Mouse (Mus musculus): ENCODE data around the gene Fbxl22. TPM values are rescaled to one million over a fixed set of nuclear protein-coding genes. Genes with fewer than 3 reads are reported as not detected.

Gene Fbxl22
- polyA plus RNA-seq, 1 experiment, result 20.5 TPM

DNA sequence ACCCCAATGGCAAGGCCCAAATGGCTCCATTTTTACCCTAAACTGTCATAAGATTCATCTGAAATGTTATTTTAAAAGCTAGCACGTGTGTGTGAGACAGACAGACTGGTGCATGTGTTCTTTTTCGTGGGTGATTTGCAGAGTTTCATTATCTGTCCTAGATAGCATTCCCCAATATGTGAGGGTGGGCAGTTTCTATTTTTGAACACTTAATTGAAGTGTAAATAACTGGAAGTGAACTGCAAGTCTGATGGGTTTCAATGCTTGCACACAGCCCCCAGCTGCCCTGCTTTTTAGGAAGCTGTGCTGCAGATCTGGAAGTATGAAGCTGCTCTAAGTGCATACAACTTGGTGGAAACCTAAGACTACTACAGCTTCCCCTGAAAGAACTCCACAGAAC lies 722 bp upstream of the Fbxl22 start:
- TF ChIP-seq POLR2A (IDR thresholded peaks at IDR 0.05; ENCODE audit: low read depth, low read length), result no peak
- no peak for TF ChIP-seq CTCF (IDR thresholded peaks at IDR 0.05; ENCODE audit: extremely low read depth, insufficient read length, insufficient replicate concordance, low read depth, low read length)
- H3K4me1 ChIP-seq (ENCODE audit: control insufficient read depth, insufficient read depth, insufficient read length, low read length), result peaks cover 16% of the 10 kb centered on the region
- H3K4me3 ChIP-seq (ENCODE audit: low read depth, low read length), result no peak overlapping the region
- H3K36me3 ChIP-seq (ENCODE audit: control insufficient read depth, insufficient read depth, low read length), result peaks cover 36% of the 10 kb centered on the region
- no peaks in the 10 kb centered on the region for H3K27me3 ChIP-seq (ENCODE audit: control insufficient read depth, insufficient read depth, low read length)
- 44% methylated on average over 2 of the region's 2 CpGs for WGBS
- H3K27ac ChIP-seq (ENCODE audit: insufficient read depth, low read depth, low read length), result peak overlapping the region; percentile 42

DNA sequence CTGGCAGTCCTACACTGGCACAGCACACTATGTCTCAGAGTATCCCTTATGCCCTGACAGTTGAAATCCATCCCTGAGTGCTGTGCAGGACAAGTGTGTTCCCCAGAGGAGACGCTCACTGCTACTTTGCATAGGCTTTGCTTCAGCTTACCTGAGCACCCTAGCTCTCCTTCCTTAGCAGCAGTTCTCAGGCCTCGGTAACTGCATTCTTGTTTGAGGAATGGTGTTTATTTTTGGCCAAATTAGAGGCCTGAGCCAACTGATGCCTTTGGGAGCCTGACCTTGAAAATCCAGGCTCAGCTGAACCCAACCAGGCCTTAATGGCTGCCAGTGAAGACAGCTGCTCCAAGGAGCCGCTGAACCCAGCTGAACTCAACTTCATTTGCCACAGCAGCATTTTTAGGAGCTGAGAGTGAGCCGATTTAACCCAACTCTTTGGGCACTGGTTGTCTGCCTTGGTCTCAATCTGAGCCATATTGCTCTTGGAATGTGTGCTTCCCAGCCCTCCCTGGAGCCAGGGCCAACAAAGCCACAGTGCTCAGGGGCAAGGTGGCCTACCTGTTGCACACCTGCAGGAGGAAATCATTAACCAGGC lies 635 bp downstream of the Fbxl22 start:
- Histone ChIP-seq H3K36me3 (ENCODE audit: control insufficient read depth, insufficient read depth, low read length) (peaks cover 27% of the 10 kb centered on the region), H3K4me1 (ENCODE audit: control insufficient read depth, insufficient read depth, insufficient read length, low read length) (peaks cover 16% of the 10 kb centered on the region), H3K27ac (ENCODE audit: insufficient read depth, low read depth, low read length) (peak overlapping the region; percentile 84), H3K27me3 (ENCODE audit: control insufficient read depth, insufficient read depth, low read length) (no peaks in the 10 kb centered on the region), H3K4me3 (ENCODE audit: low read depth, low read length) (peak overlapping the region; percentile 28)
- TF ChIP-seq CTCF (IDR thresholded peaks at IDR 0.05; ENCODE audit: extremely low read depth, insufficient read length, insufficient replicate concordance, low read depth, low read length) (no peak), POLR2A (IDR thresholded peaks at IDR 0.05; ENCODE audit: low read depth, low read length) (no peak)
- 41% methylated on average over 4 of the region's 4 CpGs for WGBS

- H3K4me3 ChIP-seq (ENCODE audit: low read depth, low read length), result peak overlapping the region; percentile 22; the same call in 1 of the 2 replicates
- no peak for TF ChIP-seq POLR2A (IDR thresholded peaks at IDR 0.05; ENCODE audit: low read depth, low read length)
- no peak for TF ChIP-seq CTCF (IDR thresholded peaks at IDR 0.05; ENCODE audit: extremely low read depth, insufficient read length, insufficient replicate concordance, low read depth, low read length)
- H3K27ac ChIP-seq (ENCODE audit: insufficient read depth, low read depth, low read length), result peak overlapping the region; percentile 84
These were observed 1.2 kb downstream of the Fbxl22 start for GRCm38 (mm10) chr9:66513150-66513549.

GRCm38 (mm10) chr9:66512351-66512671 lies 2.1 kb downstream of the Fbxl22 start:
- Histone ChIP-seq H3K4me1 (ENCODE audit: control insufficient read depth, insufficient read depth, insufficient read length, low read length) (peaks cover 16% of the 10 kb centered on the region), H3K27ac (ENCODE audit: insufficient read depth, low read depth, low read length) (peak overlapping the region; percentile 84), H3K36me3 (ENCODE audit: control insufficient read depth, insufficient read depth, low read length) (peaks cover 24% of the 10 kb centered on the region), H3K27me3 (ENCODE audit: control insufficient read depth, insufficient read depth, low read length) (no peaks in the 10 kb centered on the region), H3K4me3 (ENCODE audit: low read depth, low read length) (peak overlapping the region; percentile 71)
- TF ChIP-seq POLR2A (IDR thresholded peaks at IDR 0.05; ENCODE audit: low read depth, low read length) (peak; percentile 56; the same call in 1 of the 2 replicates), CTCF (IDR thresholded peaks at IDR 0.05; ENCODE audit: extremely low read depth, insufficient read length, insufficient replicate concordance, low read depth, low read length) (no peak)
- under 1% methylated on average over 8 of the region's 8 CpGs for WGBS

More at GRCm38 (mm10) chr9:66513150-66513549, 1.2 kb downstream of the Fbxl22 start:
- Histone ChIP-seq H3K27me3 (ENCODE audit: control insufficient read depth, insufficient read depth, low read length) (no peaks in the 10 kb centered on the region), H3K36me3 (ENCODE audit: control insufficient read depth, insufficient read depth, low read length) (peaks cover 25% of the 10 kb centered on the region), H3K4me1 (ENCODE audit: control insufficient read depth, insufficient read depth, insufficient read length, low read length) (peaks cover 16% of the 10 kb centered on the region)

- WGBS, result under 1% methylated on average over 78 of the region's 78 CpGs
- peak overlapping the region; percentile 84 for H3K27ac ChIP-seq (ENCODE audit: insufficient read depth, low read depth, low read length)
- no peaks in the 10 kb centered on the region for H3K27me3 ChIP-seq (ENCODE audit: control insufficient read depth, insufficient read depth, low read length)
- H3K4me1 ChIP-seq (ENCODE audit: control insufficient read depth, insufficient read depth, insufficient read length, low read length), result peaks cover 16% of the 10 kb centered on the region
- peaks cover 19% of the 10 kb centered on the region for H3K36me3 ChIP-seq (ENCODE audit: control insufficient read depth, insufficient read depth, low read length)
- TF ChIP-seq POLR2A (IDR thresholded peaks at IDR 0.05; ENCODE audit: low read depth, low read length), result peak; percentile 36; the same call in 1 of the 2 replicates
- TF ChIP-seq CTCF (IDR thresholded peaks at IDR 0.05; ENCODE audit: extremely low read depth, insufficient read length, insufficient replicate concordance, low read depth, low read length), result no peak
- peak overlapping the region; percentile 71 for H3K4me3 ChIP-seq (ENCODE audit: low read depth, low read length)
These were observed 2.6 kb downstream of the Fbxl22 start for GRCm38 (mm10) chr9:66511580-66512350.

DNA sequence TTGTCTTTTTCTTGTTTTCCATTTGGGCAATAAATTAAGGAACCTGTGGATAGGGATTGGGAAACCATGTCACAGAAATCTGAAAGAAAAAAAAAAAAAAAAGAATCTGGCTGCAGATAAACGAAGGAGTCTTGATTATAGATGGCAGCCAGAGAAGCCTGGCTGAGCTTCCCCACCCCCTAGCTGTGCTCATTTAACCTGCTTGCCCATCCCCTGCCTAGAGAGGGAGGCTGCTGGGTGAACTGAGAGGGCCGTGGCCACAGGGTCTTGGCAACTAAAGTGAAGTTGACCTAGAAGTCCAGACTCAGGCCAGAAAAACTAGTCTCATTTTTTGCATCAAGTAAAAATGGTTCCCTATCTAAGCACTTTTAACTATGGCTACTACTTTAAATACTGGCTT lies 3.4 kb downstream of the Fbxl22 start:
- Histone ChIP-seq H3K4me3 (ENCODE audit: low read depth, low read length) (peak overlapping the region; percentile 71; the same call in 1 of the 2 replicates), H3K4me1 (ENCODE audit: control insufficient read depth, insufficient read depth, insufficient read length, low read length) (peaks cover 16% of the 10 kb centered on the region), H3K36me3 (ENCODE audit: control insufficient read depth, insufficient read depth, low read length) (peaks cover 16% of the 10 kb centered on the region), H3K27ac (ENCODE audit: insufficient read depth, low read depth, low read length) (peak overlapping the region; percentile 28; the same call in 1 of the 2 replicates), H3K27me3 (ENCODE audit: control insufficient read depth, insufficient read depth, low read length) (no peaks in the 10 kb centered on the region)
- WGBS, result 1% methylated on average over 2 of the region's 2 CpGs
- TF ChIP-seq POLR2A (IDR thresholded peaks at IDR 0.05; ENCODE audit: low read depth, low read length) (no peak), CTCF (IDR thresholded peaks at IDR 0.05; ENCODE audit: extremely low read depth, insufficient read length, insufficient replicate concordance, low read depth, low read length) (no peak)

GRCm38 (mm10) chr9:66510351-66510841 lies 4.0 kb downstream of the Fbxl22 start:
- Histone ChIP-seq H3K4me1 (ENCODE audit: control insufficient read depth, insufficient read depth, insufficient read length, low read length) (peaks cover 16% of the 10 kb centered on the region), H3K27ac (ENCODE audit: insufficient read depth, low read depth, low read length) (no peak overlapping the region), H3K4me3 (ENCODE audit: low read depth, low read length) (no peak overlapping the region), H3K36me3 (ENCODE audit: control insufficient read depth, insufficient read depth, low read length) (peaks cover 15% of the 10 kb centered on the region), H3K27me3 (ENCODE audit: control insufficient read depth, insufficient read depth, low read length) (no peaks in the 10 kb centered on the region)
- no peak for TF ChIP-seq POLR2A (IDR thresholded peaks at IDR 0.05; ENCODE audit: low read depth, low read length)
- TF ChIP-seq CTCF (IDR thresholded peaks at IDR 0.05; ENCODE audit: extremely low read depth, insufficient read length, insufficient replicate concordance, low read depth, low read length), result no peak
- 74% methylated on average over 7 of the region's 7 CpGs for WGBS
